Mouse (Mus musculus) MN1 (cell line): ENCODE measurements around the gene Sco1.
A peak's percentile ranks its signal among the peaks of the same experiment; 100 is the strongest.

ENCODE experiments used
- DNase-seq: peaks from one replicate; pipeline ENCODE4 v3.0.0-alpha.2; 2016; ENCODE audit warnings: low spot score

The Sco1 gene

GRCm38 (mm10) chr11:67043007-67043406 is 9.5 kb upstream of the Sco1 start:
- no peak for DNase-seq

GRCm38 (mm10) chr11:67044959-67045358 is 7.5 kb upstream of the Sco1 start:
- DNase-seq, result no peak

GRCm38 (mm10) chr11:67047199-67047598 is 5.3 kb upstream of the Sco1 start:
- DNase-seq, result no peak

- DNase-seq, result no peak
Observed at GRCm38 (mm10) chr11:67048496-67048895, 4.0 kb upstream of the Sco1 start.

- no peak for DNase-seq
Observed at GRCm38 (mm10) chr11:67049256-67049655, 3.2 kb upstream of the Sco1 start.

GRCm38 (mm10) chr11:67051676-67052320 is 672 bp upstream of the Sco1 start:
- peak; percentile 19 for DNase-seq

GRCm38 (mm10) chr11:67054754-67055365 is 2.4 kb downstream of the Sco1 start:
- DNase-seq, result no peak

GRCm38 (mm10) chr11:67061311-67061710 is 8.8 kb downstream of the Sco1 start:
- no peak for DNase-seq

GRCm38 (mm10) chr11:67062726-67063125 is 10.3 kb downstream of the Sco1 start:
- DNase-seq, result no peak

GRCm38 (mm10) chr11:67067741-67068140 is 15.3 kb downstream of the Sco1 start:
- no peak for DNase-seq

- peak; percentile 42 for DNase-seq
Observed at GRCm38 (mm10) chr11:67072615-67073130, 20.2 kb downstream of the Sco1 start.

GRCm38 (mm10) chr11:67075036-67075435 is 22.6 kb downstream of the Sco1 start:
- DNase-seq, result no peak

GRCm38 (mm10) chr11:67076781-67077180 is 24.3 kb downstream of the Sco1 start:
- no peak for DNase-seq

GRCm38 (mm10) chr11:67077435-67077834 is 25.0 kb downstream of the Sco1 start:
- no peak for DNase-seq

GRCm38 (mm10) chr11:67078000-67078399 is 25.5 kb downstream of the Sco1 start, which contains the start of gene Myh3:
TSS of gene Myh3 (plus strand) at chr11:67078300.
- no peak for DNase-seq

- no peak for DNase-seq
Observed at GRCm38 (mm10) chr11:67078888-67079287, 26.4 kb downstream of the Sco1 start.

- DNase-seq, result no peak
Observed at GRCm38 (mm10) chr11:67079740-67080139, 27.3 kb downstream of the Sco1 start.

GRCm38 (mm10) chr11:67080168-67080567 is 27.7 kb downstream of the Sco1 start:
- peak; percentile 85 for DNase-seq

- DNase-seq, result peak; percentile 92
Observed at GRCm38 (mm10) chr11:67081125-67081649, 28.7 kb downstream of the Sco1 start.

GRCm38 (mm10) chr11:67082188-67082587 is 29.7 kb downstream of the Sco1 start:
- DNase-seq, result no peak

- DNase-seq, result peak; percentile 29
Observed at GRCm38 (mm10) chr11:67082793-67083192, 30.3 kb downstream of the Sco1 start.

- DNase-seq, result no peak
Observed at GRCm38 (mm10) chr11:67083239-67083638, 30.8 kb downstream of the Sco1 start.

GRCm38 (mm10) chr11:67083712-67084340 is 31.4 kb downstream of the Sco1 start:
- DNase-seq, result no peak
